Comparison of ENCODE assay signal across 15 mouse cellular contexts in genomic region chr11:105905529-105906213, GRCm38 (mm10). TPM values are rescaled to one million over a fixed set of nuclear protein-coding genes. Genes with fewer than 3 reads are reported as not detected.
DNase-seq lines count a peak whose midpoint lies in the region; ATAC-seq and TF ChIP-seq lines count a peak whose summit lies in the region.
"Had no signal": no experiment of that assay in that cellular context is flagged by ENCODE, and none has a peak within 500 bp of the region (broad histone marks: within the 10 kb centered on the region; RNA-seq: fewer than 3 reads in every experiment).

No protein-coding gene starts in this region.

- intact Hi-C loops in left cerebral cortex, adult 2 months (cut with DNase I), result no loop called here

- H3K36me3 ChIP-seq in liver, adult 2 months (ENCODE audit: control insufficient read depth, insufficient read depth, low read length), result no peaks in the 10 kb centered on the region
- H3K36me3 ChIP-seq in liver, embryonic 12.5 days, result no peaks in the 10 kb centered on the region
- H3K36me3 ChIP-seq in intestine, postnatal 0 days (ENCODE audit: control insufficient read depth, insufficient read depth), result peaks cover 3% of the 10 kb centered on the region; the same call in 1 of the 2 replicates
- H3K36me3 ChIP-seq in stomach, embryonic 16.5 days (ENCODE audit: control insufficient read depth, insufficient read depth, low read length), result no peaks in the 10 kb centered on the region
- H3K36me3 ChIP-seq: liver, embryonic 13.5 days; midbrain, embryonic 10.5 days had no signal

- no peaks in the 10 kb centered on the region for H3K9me3 ChIP-seq in liver, embryonic 12.5 days (replicated peaks)
- H3K9me3 ChIP-seq in intestine, postnatal 0 days (ENCODE audit: control insufficient read depth), result no peaks in the 10 kb centered on the region
- H3K9me3 ChIP-seq in stomach, embryonic 16.5 days (replicated peaks; ENCODE audit: control insufficient read depth, low read length), result no peaks in the 10 kb centered on the region
- H3K9me3 ChIP-seq: liver, embryonic 13.5 days; midbrain, embryonic 10.5 days had no signal

- H3K27ac ChIP-seq in liver, adult 2 months (replicated peaks; ENCODE audit: insufficient read depth, low read depth, low read length), result no peak overlapping the region
- H3K27ac ChIP-seq in liver, embryonic 12.5 days, result no peak overlapping the region
- no peak overlapping the region for H3K27ac ChIP-seq in intestine, postnatal 0 days (ENCODE audit: low read depth, low read length)
- peak overlapping the region; percentile 55; the same call in 1 of the 2 replicates for H3K27ac ChIP-seq in stomach, embryonic 16.5 days (ENCODE audit: low read length)
- no peak overlapping the region for H3K27ac ChIP-seq in left cerebral cortex, adult 2 months
- H3K27ac ChIP-seq: liver, embryonic 13.5 days; midbrain, embryonic 10.5 days had no signal

- H3K4me3 ChIP-seq in liver, adult 2 months (ENCODE audit: insufficient read depth, low read depth, low read length), result no peak overlapping the region
- no peak overlapping the region for H3K4me3 ChIP-seq in liver, embryonic 12.5 days
- no peak overlapping the region for H3K4me3 ChIP-seq in intestine, postnatal 0 days (ENCODE audit: low read depth, low read length)
- H3K4me3 ChIP-seq in stomach, embryonic 16.5 days (replicated peaks; ENCODE audit: low read length), result no peak overlapping the region
- no peak overlapping the region for H3K4me3 ChIP-seq in left cerebral cortex, adult 2 months
- H3K4me3 ChIP-seq: liver, embryonic 13.5 days; midbrain, embryonic 10.5 days had no signal

- H3K4me2 ChIP-seq in liver, embryonic 12.5 days, result no peak overlapping the region
- H3K4me2 ChIP-seq in intestine, postnatal 0 days (replicated peaks; ENCODE audit: low read depth), result no peak overlapping the region
- H3K4me2 ChIP-seq in stomach, embryonic 16.5 days (ENCODE audit: low read depth, low read length), result no peak overlapping the region
- H3K4me2 ChIP-seq: liver, embryonic 13.5 days had no signal

- TF ChIP-seq CTCF in liver, adult 2 months (IDR thresholded peaks at IDR 0.05; ENCODE audit: low read depth, low read length), result no peak
- TF ChIP-seq CTCF in intestine, postnatal 0 days (IDR thresholded peaks at IDR 0.05; ENCODE audit: low read depth), result no peak
- no peak for TF ChIP-seq CTCF in left cerebral cortex, adult 2 months (IDR thresholded peaks at IDR 0.05)

- no peak for ATAC-seq in liver, embryonic 12.5 days
- ATAC-seq in intestine, postnatal 0 days, result 0 out of 2 replicates have a peak, but pooled peaks have one; percentile 31
- peak; percentile 89; the same call in 1 of the 2 replicates for ATAC-seq in stomach, embryonic 16.5 days (ENCODE audit: insufficient read depth, low FRiP score)
- ATAC-seq: inflammation-experienced regulatory T-cells, adult 6 months had no signal

- WGBS in liver, adult 2 months, result 14% methylated on average over 4 of the region's 4 CpGs
- 64% methylated on average over 4 of the region's 4 CpGs for WGBS in liver, embryonic 12.5 days (ENCODE audit: insufficient replicate concordance)
- WGBS in intestine, postnatal 0 days, result 37% methylated on average over 4 of the region's 4 CpGs
- WGBS in stomach, embryonic 16.5 days, result 26% methylated on average over 4 of the region's 4 CpGs

- DNase-seq in liver, adult 2 months (ENCODE audit: extremely low read depth, low read depth, low spot score), result peak; percentile 86
- DNase-seq in gonadal fat pad, adult 2 months (ENCODE audit: low read depth), result peak; percentile 50
- DNase-seq in left cerebral cortex, adult 2 months (ENCODE audit: extremely low spot score in 1 of 2, low spot score in 2 of 2), result no peak
- DNase-seq in neural tube, embryonic 10.5 days (ENCODE audit: extremely low spot score, low spot score), result no peak
- no peak for DNase-seq in yolk sac, embryonic 10.5 days (ENCODE audit: low spot score)
- DNase-seq: adrenal gland, postnatal 36 days; gastrocnemius, postnatal 25 days; kidney, postnatal 4 days; liver, embryonic 13.5 days had no signal

- H3K4me1 ChIP-seq in liver, adult 2 months (ENCODE audit: control insufficient read depth, insufficient read depth, low read length), result peaks cover 10% of the 10 kb centered on the region; the same call in 1 of the 2 replicates
- no peaks in the 10 kb centered on the region for H3K4me1 ChIP-seq in liver, embryonic 12.5 days
- H3K4me1 ChIP-seq in intestine, postnatal 0 days (replicated peaks; ENCODE audit: control insufficient read depth, insufficient read depth, low read length), result no peaks in the 10 kb centered on the region
- 0 out of 2 replicates have a peak, but pooled peaks cover 9% of the 10 kb centered on the region for H3K4me1 ChIP-seq in stomach, embryonic 16.5 days (ENCODE audit: control insufficient read depth, insufficient read depth, low read length)
- H3K4me1 ChIP-seq: liver, embryonic 13.5 days; midbrain, embryonic 10.5 days had no signal

- H3K79me2 ChIP-seq in liver, adult 2 months (ENCODE audit: control insufficient read depth, insufficient read depth, low read length), result no peaks in the 10 kb centered on the region

- H3K27me3 ChIP-seq in liver, adult 2 months (ENCODE audit: control insufficient read depth, insufficient read depth, low read length), result no peaks in the 10 kb centered on the region
- H3K27me3 ChIP-seq in liver, embryonic 12.5 days (replicated peaks), result no peaks in the 10 kb centered on the region
- no peaks in the 10 kb centered on the region for H3K27me3 ChIP-seq in intestine, postnatal 0 days (replicated peaks; ENCODE audit: control insufficient read depth, insufficient read depth, low read length)
- no peaks in the 10 kb centered on the region for H3K27me3 ChIP-seq in stomach, embryonic 16.5 days (ENCODE audit: control insufficient read depth, insufficient read depth, low read length)
- H3K27me3 ChIP-seq: CH12.LX; liver, embryonic 13.5 days had no signal

- TF ChIP-seq POLR2A in liver, adult 2 months (IDR thresholded peaks at IDR 0.05; ENCODE audit: extremely low read depth, insufficient read depth, low read length), result no peak

- no peak overlapping the region for H3K9ac ChIP-seq in liver, adult 2 months (ENCODE audit: low read depth, low read length)
- H3K9ac ChIP-seq in liver, embryonic 12.5 days, result no peak overlapping the region
- no peak overlapping the region for H3K9ac ChIP-seq in intestine, postnatal 0 days (ENCODE audit: low read depth, low read length)
- H3K9ac ChIP-seq in stomach, embryonic 16.5 days (ENCODE audit: low read length), result no peak overlapping the region
- H3K9ac ChIP-seq: liver, embryonic 13.5 days had no signal

RNA-seq across cellular contexts. Expression of gene Cyb561, which starts 47.5 kb away (rescaled TPM):
- 3.2 and 3.4 TPM in 2 replicates for total RNA-seq in liver, adult 2 months (2014; rRNA removed)
- polyA plus RNA-seq in liver, adult 2 months (2012; rRNA removed), result 2.4 and 3.7 TPM in 2 replicates
- polyA plus RNA-seq in liver, embryonic 12.5 days (2016; fragmentation: Nextera tagmentation; extraction: Ambion mirVana), result 1.9 TPM in 2 replicates
- polyA plus RNA-seq in gonadal fat pad, adult 2 months (2012; rRNA removed), result 579 and 676 TPM in 2 replicates
- polyA plus RNA-seq in intestine, postnatal 0 days (2015; fragmentation: Nextera tagmentation; extraction: Ambion mirVana), result 48.3 and 50.3 TPM in 2 replicates
- 45.6 and 54.7 TPM in 2 replicates for polyA plus RNA-seq in stomach, embryonic 16.5 days (2015; fragmentation: Nextera tagmentation; extraction: Ambion mirVana)
- 10 to 100 TPM; 87.9 to 92.8 TPM for total RNA-seq in left cerebral cortex, adult 2 months (2021)

Comparison
In these comparisons a context has a peak if more than half of its experiments do, and no peak if none do; other contexts are left out.
1. DNase-seq: peak in liver, adult 2 months (single experiment) and gonadal fat pad, adult 2 months (single experiment); none in left cerebral cortex, adult 2 months (0 of 2), neural tube, embryonic 10.5 days (single experiment) and yolk sac, embryonic 10.5 days (single experiment).
2. RNA of gene Cyb561, which starts 47.5 kb away (polyA plus RNA-seq): 579 to 676 TPM in gonadal fat pad, adult 2 months; 48.3 to 50.3 TPM in intestine, postnatal 0 days, 45.6 to 54.7 TPM in stomach, embryonic 16.5 days, 2.4 to 3.7 TPM in liver, adult 2 months and 1.9 TPM in liver, embryonic 12.5 days; every median in the first group is over 10 times any median in the second.